Mouse (Mus musculus): Measurements from ENCODE around the gene Kif27. TPM values are rescaled to one million over a fixed set of nuclear protein-coding genes. Genes with fewer than 3 reads are reported as not detected.

Gene Kif27
- total and polyA plus RNA-seq, 3 experiments = 0.13 to 0.42 TPM; not detected in 1

- no peak overlapping the region for H3K4me3 ChIP-seq (ENCODE audit: control insufficient read depth in 1 of 2, insufficient read depth in 1 of 2, low read depth in 2 of 2, low read length in 2 of 2)
- no peaks in the 10 kb centered on the region for H3K36me3 ChIP-seq (ENCODE audit: control insufficient read depth in 1 of 2, insufficient read depth in 2 of 2, low read length in 2 of 2)
- no peak for DNase-seq (ENCODE audit: low read depth, low spot score)
- peaks cover under 1% of the 10 kb centered on the region; the same call in 1 of the 2 replicates for H3K79me2 ChIP-seq (ENCODE audit: control insufficient read depth, insufficient read depth, low read length, poor library complexity)
- no peak overlapping the region for H3K27ac ChIP-seq (ENCODE audit: control insufficient read depth, low read depth, low read length)
- H3K27me3 ChIP-seq (ENCODE audit: control insufficient read depth in 1 of 2, insufficient read depth in 2 of 2, low read length in 2 of 2) = no peaks in the 10 kb centered on the region
- no peaks in the 10 kb centered on the region for H3K9me3 ChIP-seq (replicated peaks; ENCODE audit: insufficient read depth, low read length)
- TF ChIP-seq HCFC1 (IDR thresholded peaks at IDR 0.05; ENCODE audit: low read depth, low read length) (no peak), MEF2A (IDR thresholded peaks at IDR 0.05; ENCODE audit: extremely low read depth, insufficient replicate concordance, low read depth, low read length, poor library complexity, severe bottlenecking) (no peak), POLR2AphosphoS2 (IDR thresholded peaks at IDR 0.05; ENCODE audit: low read length) (no peak), USF1 (IDR thresholded peaks at IDR 0.05; ENCODE audit: low read depth, low read length) (no peak), ZMIZ1 (IDR thresholded peaks at IDR 0.05; ENCODE audit: low read depth, low read length) (no peak), ZKSCAN1 (IDR thresholded peaks at IDR 0.05; ENCODE audit: low read depth, low read length) (no peak), POLR2AphosphoS5 (IDR thresholded peaks at IDR 0.05; ENCODE audit: borderline replicate concordance, low read depth, low read length) (no peak), JUND (IDR thresholded peaks at IDR 0.05; ENCODE audit: low read depth, low read length) (no peak), CHD2 (IDR thresholded peaks at IDR 0.05; ENCODE audit: low read length) (no peak), TBP (IDR thresholded peaks at IDR 0.05; ENCODE audit: low read depth, low read length) (no peak), MAFK (IDR thresholded peaks at IDR 0.05; ENCODE audit: borderline replicate concordance, low read depth, low read length) (no peak), TAL1 (IDR thresholded peaks at IDR 0.05; ENCODE audit: low read length) (no peak), UBTF (IDR thresholded peaks at IDR 0.05; ENCODE audit: borderline replicate concordance, insufficient read depth, low read depth, low read length) (no peak), TCF12 (IDR thresholded peaks at IDR 0.05; ENCODE audit: low read depth, low read length) (no peak), KAT2A (conservative IDR thresholded peaks at IDR 0.05; ENCODE audit: low read depth, low read length) (no peak), E2F4 (IDR thresholded peaks at IDR 0.05; ENCODE audit: borderline replicate concordance, low read depth, low read length) (no peak), SMC3 (IDR thresholded peaks at IDR 0.05; ENCODE audit: low read depth, low read length) (no peak)
- H3K4me1 ChIP-seq (ENCODE audit: control insufficient read depth in 1 of 2, insufficient read depth in 2 of 2, low read length in 2 of 2) = peaks cover 0 to 1% of the 10 kb centered on the region in 2 experiments; a peak in 2 of 4 replicates
- H3K9ac ChIP-seq (ENCODE audit: control insufficient read depth, low read depth, low read length, poor library complexity, severe bottlenecking) = no peak overlapping the region
These were observed 97.2 kb downstream of the Kif27 start for GRCm38 (mm10) chr13:58261674-58262073.

- H3K9me3 ChIP-seq (replicated peaks; ENCODE audit: insufficient read depth, low read length) = no peaks in the 10 kb centered on the region
- no peak overlapping the region for H3K27ac ChIP-seq (ENCODE audit: control insufficient read depth, low read depth, low read length)
- H3K36me3 ChIP-seq (ENCODE audit: control insufficient read depth in 1 of 2, insufficient read depth in 2 of 2, low read length in 2 of 2) = peaks cover 0 to 3% of the 10 kb centered on the region in 2 experiments; a peak in 3 of 4 replicates
- peak; percentile 44 for DNase-seq (ENCODE audit: low read depth, low spot score)
- no peaks in the 10 kb centered on the region for H3K79me2 ChIP-seq (ENCODE audit: control insufficient read depth, insufficient read depth, low read length, poor library complexity)
- H3K4me1 ChIP-seq (ENCODE audit: control insufficient read depth in 1 of 2, insufficient read depth in 2 of 2, low read length in 2 of 2) = peaks cover 0 to 4% of the 10 kb centered on the region in 2 experiments; a peak in 1 of 4 replicates
- no peak overlapping the region for H3K4me3 ChIP-seq (ENCODE audit: control insufficient read depth in 1 of 2, insufficient read depth in 1 of 2, low read depth in 2 of 2, low read length in 2 of 2)
- no peaks in the 10 kb centered on the region for H3K27me3 ChIP-seq (ENCODE audit: control insufficient read depth in 1 of 2, insufficient read depth in 2 of 2, low read length in 2 of 2)
- no peak overlapping the region for H3K9ac ChIP-seq (ENCODE audit: control insufficient read depth, low read depth, low read length, poor library complexity, severe bottlenecking)
- TF ChIP-seq SMC3 (IDR thresholded peaks at IDR 0.05; ENCODE audit: low read depth, low read length) (peak; percentile 44), KAT2A (conservative IDR thresholded peaks at IDR 0.05; ENCODE audit: low read depth, low read length) (no peak), EP300 (IDR thresholded peaks at IDR 0.05; ENCODE audit: low read depth in 1 of 2, low read length in 2 of 2) (no peak), ZMIZ1 (IDR thresholded peaks at IDR 0.05; ENCODE audit: low read depth, low read length) (no peak), CTCF (IDR thresholded peaks at IDR 0.05 in 2 of 3, conservative IDR thresholded peaks at IDR 0.05 in 1 of 3; ENCODE audit: control insufficient read depth in 1 of 3, insufficient read depth in 1 of 3, low read depth in 2 of 3, low read length in 3 of 3, poor library complexity in 1 of 3, severe bottlenecking in 1 of 3) (peak; percentile 25 to 51 (median 36); a peak in 4 of 6 replicates), RCOR1 (IDR thresholded peaks at IDR 0.05; ENCODE audit: low read depth, low read length) (no peak), GATA1 (IDR thresholded peaks at IDR 0.05; ENCODE audit: low read depth, low read length) (no peak), GABPA (IDR thresholded peaks at IDR 0.05; ENCODE audit: low read depth, low read length) (no peak), TAL1 (IDR thresholded peaks at IDR 0.05; ENCODE audit: low read length) (no peak), ETS1 (IDR thresholded peaks at IDR 0.05; ENCODE audit: low read depth, low read length) (no peak), POLR2AphosphoS5 (IDR thresholded peaks at IDR 0.05; ENCODE audit: borderline replicate concordance, low read depth, low read length) (no peak), RAD21 (IDR thresholded peaks at IDR 0.05; ENCODE audit: low read depth, low read length) (peak; percentile 33), TBP (IDR thresholded peaks at IDR 0.05; ENCODE audit: low read depth, low read length) (no peak), UBTF (IDR thresholded peaks at IDR 0.05; ENCODE audit: borderline replicate concordance, insufficient read depth, low read depth, low read length) (no peak), MXI1 (IDR thresholded peaks at IDR 0.05; ENCODE audit: low read depth, low read length) (no peak), USF2 (IDR thresholded peaks at IDR 0.05; ENCODE audit: borderline replicate concordance in 1 of 2, insufficient read depth in 1 of 2, low read depth in 1 of 2, low read length in 2 of 2) (no peak), MAFK (IDR thresholded peaks at IDR 0.05; ENCODE audit: borderline replicate concordance, low read depth, low read length) (no peak), ZNF384 (IDR thresholded peaks at IDR 0.05; ENCODE audit: low read depth, low read length) (peak; percentile 64), NRF1 (IDR thresholded peaks at IDR 0.05; ENCODE audit: insufficient read depth, low read depth, low read length, poor library complexity, severe bottlenecking) (no peak), NELFE (IDR thresholded peaks at IDR 0.05; ENCODE audit: low read depth, low read length) (no peak)
These were observed 105.7 kb downstream of the Kif27 start for GRCm38 (mm10) chr13:58253268-58253667.
